Mouse (Mus musculus) heart, postnatal 0 days (tissue): ENCODE data around the gene Ccdc92b.

Source experiments
- CTCF ChIP-seq: IDR thresholded peaks from 2 replicates; pipeline ENCODE4 v1.5.1; 2016; ENCODE audit warnings: antibody characterized with exemption, control low read depth, low read depth
- EP300 ChIP-seq: IDR thresholded peaks from 2 replicates; pipeline ENCODE4 v1.6.1; 2016; ENCODE audit warnings: antibody characterized with exemption, low read depth

GRCm38 (mm10) chr11:74655941-74656340 lies 36.5 kb downstream of the Ccdc92b start:
- TF ChIP-seq CTCF (no peak), EP300 (no peak)
